Mouse (Mus musculus) heart, postnatal 0 days (tissue): ENCODE data around the gene Rpl29.

ENCODE experiments used
- CTCF ChIP-seq: IDR thresholded peaks from 2 replicates; pipeline ENCODE4 v1.5.1; 2016; ENCODE audit warnings: antibody characterized with exemption, control low read depth, low read depth
- EP300 ChIP-seq: IDR thresholded peaks from 2 replicates; pipeline ENCODE4 v1.6.1; 2016; ENCODE audit warnings: antibody characterized with exemption, low read depth

DNA sequence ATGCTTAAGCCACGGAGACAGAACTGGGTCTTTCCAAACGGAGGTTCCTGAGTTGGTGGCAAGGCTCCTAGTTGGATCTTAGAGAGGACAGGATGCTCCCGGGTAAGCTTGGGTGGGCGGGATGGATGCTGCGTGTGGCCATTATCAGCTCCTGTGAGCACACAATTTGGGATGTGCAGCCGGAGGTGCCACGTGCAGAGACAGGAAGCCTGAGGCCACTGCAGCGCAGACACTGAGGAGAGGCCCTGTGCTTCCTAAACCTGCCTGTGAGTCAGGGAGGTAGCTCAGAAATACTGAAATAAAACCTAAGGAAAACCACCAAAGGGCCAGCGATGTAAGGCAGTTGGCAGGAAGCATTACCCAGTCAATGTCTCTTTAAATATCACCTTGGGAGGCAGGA, 40.5 kb downstream of the Rpl29 start:
- TF ChIP-seq CTCF, result no peak
- no peak for TF ChIP-seq EP300
